Mouse (Mus musculus) liver, embryonic 11.5 days (tissue): ENCODE results near the gene Setd6. TPM values are rescaled to one million over a fixed set of nuclear protein-coding genes. Genes with fewer than 3 reads are reported as not detected.

Experiments
- ATAC-seq: fragments of 200-750 bp; cut with Nextera tagmentation; replicated peaks from 2 replicates; pipeline ENCODE4 v1.8.0; 2017; ENCODE audit warnings: moderate number of reproducible peaks, mild to moderate bottlenecking, moderate TSS enrichment, moderate library complexity; ENCODE audit not compliant: low FRiP score
- DNase-seq: peaks from one replicate; pipeline ENCODE4 v3.0.0-alpha.2; 2017; ENCODE audit warnings: low spot score
- H3K27ac ChIP-seq: fragments of 300-500 bp; sonication (generic); 2 replicates; pipeline ENCODE4 v1.5.1; 2014; ENCODE audit warnings: mild to moderate bottlenecking, low read depth, low read length, control low read depth
- H3K27me3 ChIP-seq: fragments of 300-500 bp; sonication (generic); replicated peaks from 2 replicates; pipeline ENCODE4 v1.6.1; 2014; ENCODE audit warnings: low read length, mixed read lengths; ENCODE audit not compliant: control insufficient read depth, insufficient read depth
- H3K36me3 ChIP-seq: fragments of 300-500 bp; sonication (generic); 2 replicates; pipeline ENCODE4 v1.6.1; 2014; ENCODE audit warnings: mild to moderate bottlenecking, low read length, moderate library complexity, mixed read lengths; ENCODE audit not compliant: control insufficient read depth, insufficient read depth
- H3K4me1 ChIP-seq: fragments of 300-500 bp; sonication (generic); replicated peaks from 2 replicates; pipeline ENCODE4 v1.6.1; 2014; ENCODE audit warnings: low read length, mixed read lengths; ENCODE audit not compliant: control insufficient read depth, insufficient read depth
- H3K4me2 ChIP-seq: fragments of 300-500 bp; sonication (generic); 2 replicates; pipeline ENCODE4 v1.6.1; 2014; ENCODE audit warnings: mild to moderate bottlenecking, control low read depth, moderate library complexity
- H3K4me3 ChIP-seq: fragments of 300-500 bp; sonication (generic); 2 replicates; pipeline ENCODE4 v1.5.1; 2014; ENCODE audit warnings: low read depth, low read length, control low read depth
- H3K9ac ChIP-seq: fragments of 300-500 bp; sonication (generic); 2 replicates; pipeline ENCODE4 v1.6.1; 2014; ENCODE audit warnings: low read depth, low read length, control low read depth
- H3K9me3 ChIP-seq: fragments of 300-500 bp; sonication (generic); 2 replicates; pipeline ENCODE4 v1.6.1; 2016; ENCODE audit warnings: low read length, inconsistent platforms, mixed read lengths; ENCODE audit not compliant: control insufficient read depth
- WGBS: fragments of 180-500 bp; shearing (Covaris S2); extraction: QIAGEN DNeasy Blood & Tissue Kit; methylation state at CpG from one replicate; pipeline ENCODE4 v1.1.7; 2014; 5-methylcytosine and 5-hydroxymethylcytosine counted together
- polyA plus RNA-seq: library from polyadenylated mRNA; unstranded; fragments of >200 nt; fragmentation: Nextera tagmentation; extraction: Ambion mirVana; gene quantifications from 2 replicates; pipeline ENCODE4 v1.2.1, GENCODE M21; 2014

Setd6 gene
- polyA plus RNA-seq: 34.1 and 36.0 TPM in 2 replicates

GRCm38 (mm10) chr8:95715676-95716531 lies at the start of gene Setd6:
TSS of gene Setd6 (plus strand) at chr8:95715881.
- WGBS: 1% methylated on average over 78 of the region's 79 CpGs
- peaks cover 28% of the 10 kb centered on the region for H3K4me1 ChIP-seq
- H3K4me3 ChIP-seq: peak within 1 kb of the TSS; percentile 84
- no peaks in the 10 kb centered on the region for H3K27me3 ChIP-seq
- H3K27ac ChIP-seq: peak within 1 kb of the TSS; percentile 62
- peak within 1 kb of the TSS; percentile 92 for H3K4me2 ChIP-seq
- no peaks in the 10 kb centered on the region for H3K9me3 ChIP-seq
- peak within 1 kb of the TSS; percentile 81 for H3K9ac ChIP-seq
- ATAC-seq: peak; percentile 89
- DNase-seq: peak; percentile 91
- H3K36me3 ChIP-seq: peaks cover 16% of the 10 kb centered on the region

- H3K4me2 ChIP-seq: no peak overlapping the region
- peaks cover 7% of the 10 kb centered on the region for H3K27me3 ChIP-seq
- no peak overlapping the region for H3K27ac ChIP-seq
- 44% methylated on average over 8 of the region's 8 CpGs for WGBS
- no peaks in the 10 kb centered on the region for H3K9me3 ChIP-seq
- H3K36me3 ChIP-seq: no peaks in the 10 kb centered on the region
- 0 out of 2 replicates have a peak, but pooled peaks cover 3% of the 10 kb centered on the region for H3K4me1 ChIP-seq
- no peak overlapping the region for H3K4me3 ChIP-seq
- DNase-seq (no peak), ATAC-seq (no peak)
- H3K9ac ChIP-seq: no peak overlapping the region
Measured at GRCm38 (mm10) chr8:95668163-95668958, 47.3 kb upstream of the Setd6 start.

- H3K36me3 ChIP-seq: no peaks in the 10 kb centered on the region
- no peak for DNase-seq
- 77% methylated on average over 2 of the region's 2 CpGs for WGBS
Measured at GRCm38 (mm10) chr8:95669967-95670366, 45.7 kb upstream of the Setd6 start.

GRCm38 (mm10) chr8:95671861-95672260 lies 43.8 kb upstream of the Setd6 start:
- 79% methylated on average over 6 of the region's 6 CpGs for WGBS
- peaks cover 39% of the 10 kb centered on the region for H3K27me3 ChIP-seq

More at GRCm38 (mm10) chr8:95669967-95670366, 45.7 kb upstream of the Setd6 start:
- H3K27ac ChIP-seq: no peak overlapping the region
- no peak overlapping the region for H3K9ac ChIP-seq
- H3K4me2 ChIP-seq: no peak overlapping the region
- no peak for ATAC-seq
- peaks cover 21% of the 10 kb centered on the region for H3K27me3 ChIP-seq
- H3K4me3 ChIP-seq: no peak overlapping the region
- H3K4me1 ChIP-seq: 0 out of 2 replicates have a peak, but pooled peaks cover 3% of the 10 kb centered on the region
- H3K9me3 ChIP-seq: no peaks in the 10 kb centered on the region

GRCm38 (mm10) chr8:95672811-95673210 lies 42.9 kb upstream of the Setd6 start:
- DNase-seq: no peak
- Histone ChIP-seq H3K36me3 (no peaks in the 10 kb centered on the region), H3K9me3 (no peaks in the 10 kb centered on the region), H3K27me3 (peaks cover 48% of the 10 kb centered on the region), H3K4me2 (no peak overlapping the region), H3K4me1 (peaks cover 3% of the 10 kb centered on the region; the same call in 1 of the 2 replicates), H3K9ac (no peak overlapping the region), H3K4me3 (no peak overlapping the region), H3K27ac (no peak overlapping the region)
- no peak for ATAC-seq
- WGBS: 59% methylated on average over 5 of the region's 5 CpGs

More at GRCm38 (mm10) chr8:95671861-95672260, 43.8 kb upstream of the Setd6 start:
- Histone ChIP-seq H3K36me3 (no peaks in the 10 kb centered on the region), H3K9me3 (no peaks in the 10 kb centered on the region), H3K9ac (no peak overlapping the region), H3K4me2 (no peak overlapping the region), H3K27ac (no peak overlapping the region), H3K4me3 (no peak overlapping the region), H3K4me1 (0 out of 2 replicates have a peak, but pooled peaks cover 3% of the 10 kb centered on the region)
- no peak for DNase-seq
- ATAC-seq: no peak

- peak within 1 kb of the TSS; percentile 48 for H3K4me3 ChIP-seq
- H3K4me2 ChIP-seq: peak within 1 kb of the TSS; percentile 80
- H3K9ac ChIP-seq: no peak within 1 kb of the TSS
- ATAC-seq: no peak
- H3K36me3 ChIP-seq: no peaks in the 10 kb centered on the region
- DNase-seq: no peak
- H3K4me1 ChIP-seq: peaks cover 3% of the 10 kb centered on the region; the same call in 1 of the 2 replicates
- H3K27ac ChIP-seq: no peak within 1 kb of the TSS
- H3K9me3 ChIP-seq: no peaks in the 10 kb centered on the region
- 39% methylated on average over 9 of the region's 9 CpGs for WGBS
- peaks cover 83% of the 10 kb centered on the region for H3K27me3 ChIP-seq
Measured at GRCm38 (mm10) chr8:95676631-95677030, 39.0 kb upstream of the Setd6 start, which contains the start of gene Ndrg4. TSS of gene Ndrg4 (plus strand) at chr8:95676980.

- Histone ChIP-seq H3K4me2 (peak overlapping the region; percentile 80), H3K9ac (no peak overlapping the region), H3K4me3 (peak overlapping the region; percentile 48), H3K9me3 (no peaks in the 10 kb centered on the region), H3K27me3 (peaks cover 85% of the 10 kb centered on the region), H3K27ac (no peak overlapping the region), H3K36me3 (no peaks in the 10 kb centered on the region), H3K4me1 (peaks cover 3% of the 10 kb centered on the region; the same call in 1 of the 2 replicates)
- ATAC-seq (no peak), DNase-seq (no peak)
- 0% methylated on average over 18 of the region's 48 CpGs for WGBS
Measured at GRCm38 (mm10) chr8:95677591-95678023, 38.1 kb upstream of the Setd6 start.

- Histone ChIP-seq H3K4me1 (peaks cover 3% of the 10 kb centered on the region; the same call in 1 of the 2 replicates), H3K9me3 (no peaks in the 10 kb centered on the region), H3K36me3 (no peaks in the 10 kb centered on the region), H3K4me3 (peak overlapping the region; percentile 48), H3K9ac (no peak overlapping the region), H3K27me3 (peaks cover 84% of the 10 kb centered on the region), H3K4me2 (peak overlapping the region; percentile 80), H3K27ac (no peak overlapping the region)
- DNase-seq (peak; percentile 53), ATAC-seq (no peak)
- WGBS: 1% methylated on average over 58 of the region's 70 CpGs
Measured at GRCm38 (mm10) chr8:95678024-95678611, 37.6 kb upstream of the Setd6 start.
